Mouse (Mus musculus): ENCODE measurements around the gene Crip1.
"Not testable (repeated sequence)": the region's sequence is repeated elsewhere in the genome, so short reads cannot be mapped to it uniquely, and the experiment has no call there.

The Crip1 gene

DNA sequence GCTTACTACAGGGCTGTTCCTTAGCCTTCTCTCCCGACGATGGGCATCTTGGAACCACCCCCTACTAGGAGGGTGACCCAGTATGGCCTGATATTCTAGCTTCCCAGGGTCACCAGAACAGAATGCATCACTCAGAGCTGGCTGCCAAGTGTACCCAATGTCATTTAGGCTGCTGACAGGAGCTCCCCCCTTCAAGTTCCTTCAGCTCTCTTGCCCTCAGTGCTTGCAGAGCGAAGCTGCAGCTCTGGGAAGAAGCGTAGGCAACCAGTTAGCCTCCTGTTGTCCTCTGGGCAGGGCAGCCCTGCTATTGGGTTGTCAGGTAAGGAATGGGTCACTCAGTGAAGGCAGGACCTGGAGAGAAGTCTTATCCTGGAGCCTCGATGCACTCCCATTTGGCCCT is 38.8 kb downstream of the Crip1 start:
- no peak for DNase-seq (ENCODE audit: low spot score in 2 of 2)

DNA sequence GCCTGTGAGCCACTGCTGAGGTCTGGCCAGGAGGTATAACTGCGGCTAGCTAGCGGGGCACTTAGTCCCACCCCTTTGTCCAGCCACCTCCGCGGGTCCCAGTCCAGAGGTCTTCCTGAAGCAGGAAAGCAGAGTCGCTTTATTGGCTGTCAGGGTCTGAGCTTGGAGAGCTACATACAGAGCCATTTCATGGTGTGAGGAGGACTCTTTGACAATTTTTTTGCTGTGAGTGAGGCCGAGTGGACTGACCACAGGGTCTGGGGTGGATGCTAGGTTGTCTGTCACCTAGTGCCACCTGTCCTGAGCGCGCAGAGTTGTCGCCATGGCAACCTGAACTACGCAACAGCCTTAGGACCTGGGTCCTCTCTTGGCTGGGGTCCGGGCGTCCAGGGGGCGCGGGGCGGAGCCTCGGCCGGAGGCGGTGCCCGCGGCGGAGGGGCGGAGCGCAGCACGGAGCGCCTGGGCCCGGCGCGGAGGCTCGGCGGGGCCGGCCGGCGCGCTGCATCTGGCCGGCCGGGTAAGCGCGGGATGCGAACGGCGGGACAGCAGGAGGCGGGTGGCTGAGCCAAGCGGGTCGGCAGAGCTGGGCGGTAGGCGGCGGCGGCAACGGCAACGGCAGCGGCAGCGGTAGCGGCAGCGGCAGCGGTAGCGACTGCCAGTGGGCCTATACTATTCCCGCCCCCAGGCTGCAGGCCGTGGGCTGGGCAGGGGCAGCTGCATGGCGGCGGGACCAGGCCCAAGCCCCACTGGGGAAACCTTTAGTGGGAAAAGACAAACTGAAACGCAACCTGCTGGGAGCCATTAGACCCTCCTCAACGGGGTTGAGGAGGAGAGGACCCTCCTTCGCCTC is 39.6 kb downstream of the Crip1 start, which contains the start of gene Tmem121:
Tmem121 (plus strand) TSS at position 489 of the 850 bp plus-strand sequence.
- no peak for DNase-seq (ENCODE audit: low spot score in 2 of 2)

DNA sequence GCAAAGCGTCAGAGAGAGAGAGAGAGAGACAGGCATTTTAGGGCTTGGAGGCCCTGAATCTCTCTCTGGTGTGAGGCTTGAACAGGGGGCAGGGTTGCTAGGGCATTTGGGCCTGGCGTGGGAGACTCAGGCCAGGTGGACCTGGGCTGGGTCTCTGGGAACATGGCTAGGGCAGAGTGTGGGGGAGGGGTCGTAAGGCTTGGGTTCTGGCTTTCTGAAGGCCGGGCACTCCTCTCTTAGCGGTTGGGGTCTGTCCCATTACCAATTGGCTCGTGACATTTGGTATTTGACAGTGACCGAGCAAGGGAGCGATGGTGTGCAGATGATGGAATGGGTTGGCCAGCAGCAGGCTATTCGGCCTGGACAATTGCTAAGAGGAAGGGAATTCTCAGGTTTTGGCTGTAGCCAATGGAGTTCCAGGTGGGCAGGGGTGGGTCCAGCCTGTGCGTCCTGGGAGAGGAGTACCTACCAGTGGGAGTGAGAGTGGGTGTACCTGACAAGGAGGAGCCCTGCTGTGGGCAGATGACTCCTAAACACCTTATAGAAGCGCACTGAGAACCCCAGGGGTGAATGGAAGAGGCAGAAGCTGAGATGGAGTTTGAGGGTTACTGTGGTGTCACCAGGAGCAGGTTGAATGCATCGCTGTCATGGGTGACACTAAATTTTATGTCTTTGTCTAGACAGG is 40.4 kb downstream of the Crip1 start:
- no peak for DNase-seq (ENCODE audit: low spot score in 2 of 2)

DNA sequence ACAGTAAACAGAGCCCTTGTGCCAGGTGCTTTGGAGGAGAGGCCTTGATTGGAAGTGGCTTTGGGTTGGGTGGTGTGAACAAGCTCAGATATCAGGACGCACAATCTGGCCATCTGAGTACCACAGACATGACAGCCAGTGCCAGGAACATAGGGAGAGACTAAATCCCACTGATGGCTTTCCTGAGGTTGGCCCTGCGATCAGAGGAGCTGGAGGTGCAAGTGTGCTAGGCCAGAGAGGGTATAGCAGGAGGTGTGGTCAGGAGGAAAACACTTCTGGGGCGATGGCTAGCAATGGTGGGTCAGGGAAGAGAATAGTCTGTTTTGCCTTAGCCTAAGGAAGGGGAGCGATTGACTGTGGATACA is 40.9 kb downstream of the Crip1 start:
- no peak for DNase-seq (ENCODE audit: low spot score in 2 of 2)

DNA sequence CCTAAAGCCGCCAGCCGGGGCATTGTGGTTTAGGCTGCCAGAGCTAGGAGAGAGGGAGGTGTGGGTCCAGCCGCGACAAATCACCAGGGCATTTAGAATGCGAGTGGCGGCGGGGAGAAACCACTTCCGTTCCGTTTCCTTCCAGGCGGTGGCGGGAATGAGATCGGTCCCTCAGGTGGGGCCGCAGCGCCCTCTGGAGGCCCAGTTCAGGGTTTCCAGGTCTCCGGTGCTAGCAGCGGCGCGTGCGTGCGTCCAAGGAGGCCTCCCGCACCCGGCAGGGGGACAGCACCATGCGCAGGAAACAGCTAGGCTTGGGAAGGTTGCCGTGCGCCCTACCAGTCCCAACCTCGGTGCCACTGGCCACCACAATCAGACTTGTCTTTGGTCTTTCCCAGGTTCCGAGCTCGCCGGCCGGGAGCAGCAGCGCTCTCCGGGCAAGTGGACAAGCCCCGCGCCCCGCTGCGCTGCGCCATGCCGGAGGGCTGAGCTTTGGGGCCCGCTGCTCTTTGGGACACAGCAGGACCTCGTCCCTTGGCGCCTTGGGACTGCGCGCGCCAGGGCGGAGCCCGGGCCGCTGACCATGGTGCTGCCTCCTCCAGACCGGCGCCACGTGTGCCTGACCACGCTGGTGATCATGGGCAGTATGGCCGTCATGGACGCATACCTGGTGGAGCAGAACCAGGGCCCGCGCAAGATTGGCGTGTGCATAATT is 41.6 kb downstream of the Crip1 start:
- peak; percentile 57 to 70 for DNase-seq (ENCODE audit: low spot score in 2 of 2)

DNA sequence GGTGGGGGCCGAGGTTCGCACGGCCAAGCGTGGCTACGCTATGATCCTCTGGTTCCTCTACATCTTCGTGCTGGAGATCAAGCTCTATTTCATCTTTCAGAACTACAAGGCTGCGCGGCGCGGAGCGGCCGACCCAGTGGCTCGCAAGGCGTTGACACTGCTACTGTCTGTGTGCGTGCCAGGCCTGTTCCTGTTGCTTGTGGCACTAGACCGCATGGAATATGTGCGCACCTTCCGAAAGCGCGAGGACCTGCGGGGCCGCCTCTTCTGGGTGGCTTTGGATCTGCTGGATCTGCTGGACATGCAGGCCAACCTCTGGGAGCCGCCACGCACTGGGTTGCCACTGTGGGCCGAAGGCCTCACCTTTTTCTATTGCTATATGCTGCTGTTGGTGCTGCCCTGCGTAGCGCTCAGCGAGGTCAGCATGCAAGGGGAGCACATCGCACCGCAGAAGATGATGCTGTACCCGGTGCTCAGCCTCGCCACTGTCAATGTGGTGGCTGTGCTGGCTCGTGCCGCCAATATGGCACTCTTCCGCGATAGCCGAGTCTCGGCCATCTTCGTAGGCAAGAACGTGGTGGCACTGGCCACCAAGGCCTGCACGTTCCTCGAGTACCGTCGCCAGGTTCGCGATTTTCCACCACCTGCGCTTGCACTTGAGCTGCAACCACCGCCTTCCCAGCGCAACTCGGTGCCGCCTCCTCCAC is 42.4 kb downstream of the Crip1 start:
- no peak for DNase-seq (ENCODE audit: low spot score in 2 of 2)

DNA sequence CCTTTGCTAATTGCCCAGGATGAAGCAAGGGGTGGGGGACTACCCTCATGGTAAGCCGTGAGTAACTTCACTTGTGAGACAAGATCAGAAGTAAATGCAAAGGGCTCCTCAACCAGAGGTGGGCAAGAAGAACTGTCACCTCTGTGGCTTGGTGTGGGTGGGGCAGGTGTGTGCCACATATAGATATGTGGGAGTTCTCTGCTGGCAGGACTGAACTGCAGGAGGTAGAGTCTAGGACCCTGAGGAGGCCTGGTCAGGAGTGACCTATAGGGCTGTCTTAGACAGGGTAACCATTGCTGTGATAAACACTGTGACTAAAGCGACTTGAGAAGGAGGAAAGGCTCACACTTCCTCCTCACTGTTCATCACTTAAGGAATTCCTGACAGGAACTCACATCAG is 47.3 kb downstream of the Crip1 start:
- DNase-seq (ENCODE audit: low spot score in 2 of 2): no peak

DNA sequence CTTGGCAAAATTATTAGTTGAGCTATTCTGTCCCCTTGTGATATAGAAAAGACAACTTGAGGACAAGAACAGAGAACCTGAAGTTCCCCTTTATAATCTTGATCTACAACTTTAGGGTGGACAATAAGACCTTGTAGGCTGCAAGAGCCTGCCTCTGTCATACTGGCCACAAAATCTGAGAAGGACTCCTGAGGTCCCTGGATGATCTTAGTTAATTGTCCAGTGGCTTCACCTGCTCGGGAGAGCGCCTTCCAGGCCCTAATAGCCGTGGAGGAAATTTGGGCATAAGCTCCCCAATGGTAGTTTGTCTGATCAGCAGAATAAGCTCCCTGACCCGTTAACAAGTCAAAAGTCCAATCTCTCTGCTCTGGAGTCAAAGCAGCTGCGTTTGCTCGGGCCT is 53.0 kb downstream of the Crip1 start:
- not testable (repeated sequence) for DNase-seq (ENCODE audit: low spot score in 2 of 2)

DNA sequence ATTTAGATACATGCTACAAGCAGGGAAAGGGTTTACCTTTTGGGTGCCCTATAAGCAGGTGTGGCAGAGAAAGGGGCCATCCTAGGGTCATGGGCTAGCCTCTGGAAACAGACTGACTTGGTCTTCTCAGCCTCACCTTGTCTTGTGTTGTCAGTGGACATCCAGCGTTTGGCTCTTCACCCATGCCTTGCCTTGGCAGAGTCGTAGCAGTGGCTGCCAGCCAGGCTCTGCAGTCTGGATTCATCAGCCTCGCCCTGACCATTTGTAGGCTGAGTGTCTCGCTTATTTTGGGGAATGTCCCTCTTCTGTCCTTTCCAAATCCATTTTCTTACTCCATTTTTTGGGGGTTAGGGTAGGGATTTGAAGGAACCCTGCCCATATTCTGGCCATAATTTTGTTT is 55.2 kb downstream of the Crip1 start:
- DNase-seq (ENCODE audit: low spot score in 2 of 2): no peak

DNA sequence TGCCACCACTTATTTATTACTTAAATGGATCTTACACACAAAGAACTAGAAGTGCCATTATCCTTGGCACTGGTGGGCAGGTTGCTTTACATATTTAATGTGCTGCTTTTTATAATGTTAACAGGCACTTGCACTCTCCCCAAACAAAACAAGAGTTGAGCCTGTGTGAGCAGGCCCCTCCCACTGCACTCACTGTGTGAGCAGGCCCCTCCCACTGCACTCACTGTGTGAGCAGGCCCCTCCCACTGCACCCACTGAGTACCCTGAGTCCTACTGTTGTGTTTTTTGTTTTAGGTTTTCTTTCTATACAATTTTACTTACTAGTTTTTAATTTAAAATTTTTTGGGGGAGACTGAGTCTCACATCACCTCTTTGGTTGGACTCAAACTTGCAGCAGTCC is 55.9 kb downstream of the Crip1 start:
- DNase-seq (ENCODE audit: low spot score in 2 of 2): no peak

Measured in spleen, postnatal 14 days (tissue).